8 mouse cellular contexts compared by ENCODE assay signal in the genomic region with DNA sequence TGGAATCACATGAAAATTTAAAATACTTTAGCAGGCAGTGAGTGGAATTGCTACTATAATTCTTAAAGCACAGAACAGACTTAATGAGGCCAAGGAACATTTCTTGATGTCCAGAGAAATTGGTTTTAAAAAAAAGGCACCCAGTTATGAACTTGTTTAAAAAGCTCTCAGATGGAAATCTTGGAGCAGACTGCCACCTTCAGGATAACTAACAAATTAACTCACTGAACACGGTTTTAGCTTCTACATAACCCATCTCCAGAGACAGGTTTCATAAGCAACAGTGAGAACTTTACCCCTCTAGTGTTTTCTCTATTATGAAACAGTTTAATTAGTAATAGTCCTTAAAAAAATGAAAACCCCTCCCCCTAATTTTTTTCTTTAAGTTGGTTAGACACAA. TPM values are rescaled to one million over a fixed set of nuclear protein-coding genes. Genes with fewer than 3 reads are reported as not detected.
A peak's percentile ranks its signal among the peaks of the same experiment; 100 is the strongest.
DNase-seq lines count a peak whose midpoint lies in the region; ATAC-seq and TF ChIP-seq lines count a peak whose summit lies in the region.

No protein-coding gene starts in this region.

- H3K4me1 ChIP-seq in kidney, adult 2 months (ENCODE audit: control insufficient read depth, insufficient read depth, low read length), result peaks cover 3% of the 10 kb centered on the region
- H3K4me1 ChIP-seq in hindbrain, embryonic 13.5 days (replicated peaks), result peaks cover 12% of the 10 kb centered on the region
- peaks cover 12% of the 10 kb centered on the region for H3K4me1 ChIP-seq in lung, embryonic 15.5 days
- H3K4me1 ChIP-seq in stomach, embryonic 16.5 days (ENCODE audit: control insufficient read depth, insufficient read depth, low read length), result 0 out of 2 replicates have a peak, but pooled peaks cover 5% of the 10 kb centered on the region

- no peaks in the 10 kb centered on the region for H3K27me3 ChIP-seq in kidney, adult 2 months (replicated peaks; ENCODE audit: control insufficient read depth, insufficient read depth, low read length)
- no peaks in the 10 kb centered on the region for H3K27me3 ChIP-seq in hindbrain, embryonic 13.5 days
- no peaks in the 10 kb centered on the region for H3K27me3 ChIP-seq in lung, embryonic 15.5 days
- no peaks in the 10 kb centered on the region for H3K27me3 ChIP-seq in stomach, embryonic 16.5 days (ENCODE audit: control insufficient read depth, insufficient read depth, low read length)

- H3K36me3 ChIP-seq in kidney, adult 2 months (ENCODE audit: control insufficient read depth, insufficient read depth, low read length), result no peaks in the 10 kb centered on the region; the same call in 1 of the 2 replicates
- H3K36me3 ChIP-seq in hindbrain, embryonic 13.5 days, result peaks cover 9% of the 10 kb centered on the region
- peaks cover 10% of the 10 kb centered on the region for H3K36me3 ChIP-seq in lung, embryonic 15.5 days
- H3K36me3 ChIP-seq in stomach, embryonic 16.5 days (ENCODE audit: control insufficient read depth, insufficient read depth, low read length), result no peaks in the 10 kb centered on the region

- H3K9me3 ChIP-seq in hindbrain, embryonic 13.5 days, result no peaks in the 10 kb centered on the region
- no peaks in the 10 kb centered on the region for H3K9me3 ChIP-seq in lung, embryonic 15.5 days
- no peaks in the 10 kb centered on the region for H3K9me3 ChIP-seq in stomach, embryonic 16.5 days (replicated peaks; ENCODE audit: control insufficient read depth, low read length)

- H3K9ac ChIP-seq in hindbrain, embryonic 13.5 days, result no peak overlapping the region
- H3K9ac ChIP-seq in lung, embryonic 15.5 days, result no peak overlapping the region
- H3K9ac ChIP-seq in stomach, embryonic 16.5 days (ENCODE audit: low read length), result no peak overlapping the region

- peak overlapping the region; percentile 77 for H3K4me2 ChIP-seq in hindbrain, embryonic 13.5 days
- H3K4me2 ChIP-seq in lung, embryonic 15.5 days, result peak overlapping the region; percentile 87
- H3K4me2 ChIP-seq in stomach, embryonic 16.5 days (ENCODE audit: low read depth, low read length), result peak overlapping the region; percentile 79; the same call in 1 of the 2 replicates

- no peak overlapping the region for H3K27ac ChIP-seq in kidney, adult 2 months (ENCODE audit: insufficient read depth, low read depth, low read length)
- no peak overlapping the region for H3K27ac ChIP-seq in hindbrain, embryonic 13.5 days
- H3K27ac ChIP-seq in lung, embryonic 15.5 days, result no peak overlapping the region
- no peak overlapping the region for H3K27ac ChIP-seq in stomach, embryonic 16.5 days (ENCODE audit: low read length)

- ATAC-seq in common myeloid progenitor, adult 5-6 weeks (replicated peaks; ENCODE audit: low read depth, poor library complexity, severe bottlenecking), result peak; percentile 55
- no peak for ATAC-seq in hindbrain, embryonic 13.5 days (ENCODE audit: low FRiP score)
- ATAC-seq in lung, embryonic 15.5 days (ENCODE audit: borderline replicate concordance, extremely low read depth, low FRiP score, low TSS enrichment), result no peak
- no peak for ATAC-seq in stomach, embryonic 16.5 days (ENCODE audit: insufficient read depth, low FRiP score)

- no peak overlapping the region for H3K4me3 ChIP-seq in kidney, adult 2 months (ENCODE audit: insufficient read depth, low read depth, low read length)
- no peak overlapping the region for H3K4me3 ChIP-seq in hindbrain, embryonic 13.5 days
- no peak overlapping the region for H3K4me3 ChIP-seq in lung, embryonic 15.5 days
- H3K4me3 ChIP-seq in stomach, embryonic 16.5 days (replicated peaks; ENCODE audit: low read length), result no peak overlapping the region

- DNase-seq in kidney, adult 2 months, result peak; percentile 86
- no peak for DNase-seq in kidney, adult 18-20 months
- peak; percentile 61 for DNase-seq in MEL-GATA-1-ER (ENCODE audit: extremely low read depth, low read depth)
- no peak for DNase-seq in spleen, postnatal 14 days (ENCODE audit: low spot score in 2 of 2)

- WGBS in kidney, adult 2 months, result 0% methylated on average over 1 of the region's 1 CpGs
- WGBS in hindbrain, embryonic 13.5 days, result 0% methylated on average over 1 of the region's 1 CpGs
- 0% methylated on average over 1 of the region's 1 CpGs for WGBS in lung, embryonic 15.5 days
- 0% methylated on average over 1 of the region's 1 CpGs for WGBS in stomach, embryonic 16.5 days

- no peak for TF ChIP-seq POLR2A in kidney, adult 2 months (IDR thresholded peaks at IDR 0.05; ENCODE audit: low read depth, low read length)

- 0 out of 2 replicates have a peak, but pooled peaks have one; percentile 21 for TF ChIP-seq CTCF in kidney, adult 2 months (conservative IDR thresholded peaks at IDR 0.05; ENCODE audit: insufficient read depth, insufficient read length, low read depth, low read length)

RNA-seq across cellular contexts. Expression of gene Ndufaf4, which starts 1.1 kb away (rescaled TPM):
- polyA plus RNA-seq in kidney, adult 2 months (2012; rRNA removed), result 4.5 and 5.9 TPM in 2 replicates
- 30.7 and 40.1 TPM in 2 replicates for total RNA-seq in common myeloid progenitor, adult 5-6 weeks (2017)
- polyA plus RNA-seq in hindbrain, embryonic 13.5 days (2015; fragmentation: Nextera tagmentation; extraction: Ambion mirVana), result 60.3 and 60.7 TPM in 2 replicates
- polyA plus RNA-seq in lung, embryonic 15.5 days (2015; fragmentation: Nextera tagmentation; extraction: Ambion mirVana), result 38.9 and 40.6 TPM in 2 replicates
- polyA plus RNA-seq in stomach, embryonic 16.5 days (2015; fragmentation: Nextera tagmentation; extraction: Ambion mirVana), result 43.4 and 47.3 TPM in 2 replicates

RNA-seq across cellular contexts. Expression of gene Klhl32, which starts 45.9 kb away (rescaled TPM):
- polyA plus RNA-seq in kidney, adult 2 months (2012; rRNA removed), result 1.9 and 2.1 TPM in 2 replicates
- not detected in 2 replicates for total RNA-seq in common myeloid progenitor, adult 5-6 weeks (2017)
- 24.6 and 26.2 TPM in 2 replicates for polyA plus RNA-seq in hindbrain, embryonic 13.5 days (2015; fragmentation: Nextera tagmentation; extraction: Ambion mirVana)
- 1.4 and 1.8 TPM in 2 replicates for polyA plus RNA-seq in lung, embryonic 15.5 days (2015; fragmentation: Nextera tagmentation; extraction: Ambion mirVana)
- polyA plus RNA-seq in stomach, embryonic 16.5 days (2015; fragmentation: Nextera tagmentation; extraction: Ambion mirVana), result 3.4 and 3.8 TPM in 2 replicates

Comparison
In these comparisons a context has a peak if more than half of its experiments do, and no peak if none do; other contexts are left out.
1. DNase-seq: peak in kidney, adult 2 months (single experiment) and MEL-GATA-1-ER (single experiment); none in kidney, adult 18-20 months (single experiment) and spleen, postnatal 14 days (0 of 2).
2. Peak in every context shown above with its lines, with median percentiles within 50 percentile points of each other: H3K4me2 ChIP-seq.